Mouse (Mus musculus): ENCODE results near the gene Hist1h4a. TPM values are rescaled to one million over a fixed set of nuclear protein-coding genes. Genes with fewer than 3 reads are reported as not detected.

The Hist1h4a gene
- polyA plus RNA-seq, 1 experiment from 2014 or later, result not detected

Small RNA genes lying within 50 kb of the gene (microRNA-seq; reads per million reads assigned to microRNA genes)
- gene Gm44314 (ENCODE audit: borderline number of aligned reads) (not detected), gene Gm44484 (ENCODE audit: borderline number of aligned reads) (3.2 reads per million)

Other genes with a start within 250 kb of the Hist1h4a start
- gene Hist1h4h, start 230.2 kb downstream of the Hist1h4a start, polyA plus RNA-seq (2014; fragmentation: Nextera tagmentation; extraction: Ambion mirVana), result 3.3 and 4.3 TPM in 2 replicates
- gene Hist1h2af, start 227.3 kb downstream of the Hist1h4a start, polyA plus RNA-seq (2014; fragmentation: Nextera tagmentation; extraction: Ambion mirVana), result 1.1 and 5.1 TPM in 2 replicates
- gene Hist1h3g, start 225.8 kb downstream of the Hist1h4a start, polyA plus RNA-seq (2014; fragmentation: Nextera tagmentation; extraction: Ambion mirVana), result 5.2 TPM in 2 replicates
- gene Hist1h2bh, start 217.8 kb downstream of the Hist1h4a start, polyA plus RNA-seq (2014; fragmentation: Nextera tagmentation; extraction: Ambion mirVana), result 1.6 and 1.7 TPM in 2 replicates
- gene Hist1h3f, start 217.2 kb downstream of the Hist1h4a start, polyA plus RNA-seq (2014; fragmentation: Nextera tagmentation; extraction: Ambion mirVana), result 0.42 and 0.62 TPM in 2 replicates
- gene Hist1h4f, start 209.6 kb downstream of the Hist1h4a start, polyA plus RNA-seq (2014; fragmentation: Nextera tagmentation; extraction: Ambion mirVana), result 0.66 and 1.4 TPM in 2 replicates
- 0.68 and 0.82 TPM in 2 replicates for gene Hist1h1d, start 208.0 kb downstream of the Hist1h4a start, polyA plus RNA-seq (2014; fragmentation: Nextera tagmentation; extraction: Ambion mirVana)
- 3.5 and 5.6 TPM in 2 replicates for gene Hist1h3e, start 198.9 kb downstream of the Hist1h4a start, polyA plus RNA-seq (2014; fragmentation: Nextera tagmentation; extraction: Ambion mirVana)
- 61.3 and 62.9 TPM in 2 replicates for gene Hist1h2ae, start 190.0 kb downstream of the Hist1h4a start, polyA plus RNA-seq (2014; fragmentation: Nextera tagmentation; extraction: Ambion mirVana)
- 5.7 and 6.3 TPM in 2 replicates for gene Hist1h2bg, start 189.8 kb downstream of the Hist1h4a start, polyA plus RNA-seq (2014; fragmentation: Nextera tagmentation; extraction: Ambion mirVana)
- gene Hist1h2bf, start 187.0 kb downstream of the Hist1h4a start, polyA plus RNA-seq (2014; fragmentation: Nextera tagmentation; extraction: Ambion mirVana), result 1.8 TPM in 2 replicates
- 0.84 and 0.92 TPM in 2 replicates for gene Hist1h2ad, start 186.8 kb downstream of the Hist1h4a start, polyA plus RNA-seq (2014; fragmentation: Nextera tagmentation; extraction: Ambion mirVana)
- 7.7 and 8.5 TPM in 2 replicates for gene Hist1h3d, start 185.5 kb downstream of the Hist1h4a start, polyA plus RNA-seq (2014; fragmentation: Nextera tagmentation; extraction: Ambion mirVana)
- gene Hist1h4d, start 179.6 kb downstream of the Hist1h4a start, polyA plus RNA-seq (2014; fragmentation: Nextera tagmentation; extraction: Ambion mirVana), result 92.8 and 99.3 TPM in 2 replicates
- 4.4 TPM in 2 replicates for gene Hist1h2be, start 140.1 kb downstream of the Hist1h4a start, polyA plus RNA-seq (2014; fragmentation: Nextera tagmentation; extraction: Ambion mirVana)
- 17.5 and 21.2 TPM in 2 replicates for gene Hist1h1e, start 138.7 kb downstream of the Hist1h4a start, polyA plus RNA-seq (2014; fragmentation: Nextera tagmentation; extraction: Ambion mirVana)
- 0.79 and 1.5 TPM in 2 replicates for gene Hist1h2ac, start 77.3 kb downstream of the Hist1h4a start, polyA plus RNA-seq (2014; fragmentation: Nextera tagmentation; extraction: Ambion mirVana)
- gene Hist1h2bc, start 77.0 kb downstream of the Hist1h4a start, polyA plus RNA-seq (2014; fragmentation: Nextera tagmentation; extraction: Ambion mirVana), result 31.9 and 35.7 TPM in 2 replicates
- gene Hist1h1t, start 65.4 kb downstream of the Hist1h4a start, polyA plus RNA-seq (2014; fragmentation: Nextera tagmentation; extraction: Ambion mirVana), result not detected in 2 replicates
- 5.1 and 5.2 TPM in 2 replicates for gene Hist1h4c, start 62.8 kb downstream of the Hist1h4a start, polyA plus RNA-seq (2014; fragmentation: Nextera tagmentation; extraction: Ambion mirVana)
- gene Hfe, start 50.4 kb downstream of the Hist1h4a start, polyA plus RNA-seq (2014; fragmentation: Nextera tagmentation; extraction: Ambion mirVana), result 6.1 and 7.2 TPM in 2 replicates
- 24.2 and 25.8 TPM in 2 replicates for gene Hist1h1c, start 22.4 kb downstream of the Hist1h4a start, polyA plus RNA-seq (2014; fragmentation: Nextera tagmentation; extraction: Ambion mirVana)
- gene Hist1h3c, start 15.6 kb downstream of the Hist1h4a start, polyA plus RNA-seq (2014; fragmentation: Nextera tagmentation; extraction: Ambion mirVana), result 6.1 and 6.7 TPM in 2 replicates
- 3.1 and 4.6 TPM in 2 replicates for gene Hist1h2bb, start 14.5 kb downstream of the Hist1h4a start, polyA plus RNA-seq (2014; fragmentation: Nextera tagmentation; extraction: Ambion mirVana)
- 38.5 and 42.1 TPM in 2 replicates for gene Hist1h2ab, start 10.1 kb downstream of the Hist1h4a start, polyA plus RNA-seq (2014; fragmentation: Nextera tagmentation; extraction: Ambion mirVana)
- gene Hist1h3b, start 9.0 kb downstream of the Hist1h4a start, polyA plus RNA-seq (2014; fragmentation: Nextera tagmentation; extraction: Ambion mirVana), result 5.5 and 8.3 TPM in 2 replicates
- 4.0 TPM in 2 replicates for gene Hist1h4b, start 4.2 kb downstream of the Hist1h4a start, polyA plus RNA-seq (2014; fragmentation: Nextera tagmentation; extraction: Ambion mirVana)
- 4.2 and 8.8 TPM in 2 replicates for gene Hist1h3a, start 1.2 kb upstream of the Hist1h4a start, polyA plus RNA-seq (2014; fragmentation: Nextera tagmentation; extraction: Ambion mirVana)
- 2.8 and 3.9 TPM in 2 replicates for gene Hist1h1a, start 2.4 kb upstream of the Hist1h4a start, polyA plus RNA-seq (2014; fragmentation: Nextera tagmentation; extraction: Ambion mirVana)
- gene Trim38, start 8.7 kb upstream of the Hist1h4a start, polyA plus RNA-seq (2014; fragmentation: Nextera tagmentation; extraction: Ambion mirVana), result not detected in 2 replicates
- 0.26 and 0.56 TPM in 2 replicates for gene Slc17a2, start 45.8 kb upstream of the Hist1h4a start, polyA plus RNA-seq (2014; fragmentation: Nextera tagmentation; extraction: Ambion mirVana)
- 0.36 and 0.43 TPM in 2 replicates for gene Slc17a3, start 78.2 kb upstream of the Hist1h4a start, polyA plus RNA-seq (2014; fragmentation: Nextera tagmentation; extraction: Ambion mirVana)
- not detected in 2 replicates for gene Slc17a1, start 106.5 kb upstream of the Hist1h4a start, polyA plus RNA-seq (2014; fragmentation: Nextera tagmentation; extraction: Ambion mirVana)
- 0.06 TPM in 1 of 2 replicates, not detected in the other for gene Slc17a4, start 153.8 kb upstream of the Hist1h4a start, polyA plus RNA-seq (2014; fragmentation: Nextera tagmentation; extraction: Ambion mirVana)
- gene Hist1h2ba, start 172.9 kb upstream of the Hist1h4a start, polyA plus RNA-seq (2014; fragmentation: Nextera tagmentation; extraction: Ambion mirVana), result not detected in 2 replicates
- gene Hist1h2aa, start 173.2 kb upstream of the Hist1h4a start, polyA plus RNA-seq (2014; fragmentation: Nextera tagmentation; extraction: Ambion mirVana), result not detected in 2 replicates
- gene Scgn, start 230.0 kb upstream of the Hist1h4a start, polyA plus RNA-seq (2014; fragmentation: Nextera tagmentation; extraction: Ambion mirVana), result 0.21 TPM in 1 of 2 replicates, not detected in the other

Data from liver, embryonic 11.5 days (tissue).